Mouse (Mus musculus) limb, embryonic 12.5 days (tissue): ENCODE results near the gene Ncoa3. TPM values are rescaled to one million over a fixed set of nuclear protein-coding genes. Genes with fewer than 3 reads are reported as not detected.

Experiments
- ATAC-seq: fragments of 200-750 bp; cut with Nextera tagmentation; 2 replicates; pipeline ENCODE4 v1.8.0; 2017; ENCODE audit warnings: low read depth, moderate TSS enrichment; ENCODE audit not compliant: insufficient number of reproducible peaks, insufficient read depth, low FRiP score, low TSS enrichment
- H3K27ac ChIP-seq: fragments of 300-500 bp; sonication (generic); 2 replicates; pipeline ENCODE4 v1.5.1; 2016; ENCODE audit warnings: mild to moderate bottlenecking, moderate library complexity
- H3K27me3 ChIP-seq: fragments of 300-500 bp; sonication (generic); 2 replicates; pipeline ENCODE4 v1.6.1; 2016; ENCODE audit warnings: mild to moderate bottlenecking, moderate library complexity
- H3K36me3 ChIP-seq: fragments of 300-500 bp; sonication (generic); 2 replicates; pipeline ENCODE4 v1.6.1; 2016; ENCODE audit warnings: mild to moderate bottlenecking, moderate library complexity
- H3K4me1 ChIP-seq: fragments of 300-500 bp; sonication (generic); replicated peaks from 2 replicates; pipeline ENCODE4 v1.6.1; 2016
- H3K4me2 ChIP-seq: fragments of 300-500 bp; sonication (generic); 2 replicates; pipeline ENCODE4 v1.6.1; 2016; ENCODE audit warnings: mild to moderate bottlenecking, moderate library complexity
- H3K4me3 ChIP-seq: fragments of 300-500 bp; sonication (generic); replicated peaks from 2 replicates; pipeline ENCODE4 v1.5.1; 2016; ENCODE audit warnings: mild to moderate bottlenecking
- H3K9ac ChIP-seq: fragments of 300-500 bp; sonication (generic); replicated peaks from 2 replicates; pipeline ENCODE4 v1.6.1; 2016; ENCODE audit warnings: mild to moderate bottlenecking, moderate library complexity
- H3K9me3 ChIP-seq: fragments of 300-500 bp; sonication (generic); 2 replicates; pipeline ENCODE4 v1.6.1; 2016; ENCODE audit warnings: mild to moderate bottlenecking, moderate library complexity
- WGBS: fragments of 180-500 bp; shearing (Covaris S2); methylation state at CpG from one replicate; pipeline ENCODE4 v1.1.7; 2016; 5-methylcytosine and 5-hydroxymethylcytosine counted together
- polyA plus RNA-seq: library from polyadenylated mRNA; unstranded; fragments of >200 nt; fragmentation: Nextera tagmentation; extraction: Ambion mirVana; gene quantifications from 2 replicates; pipeline ENCODE4 v1.2.1, GENCODE M21; 2016

Ncoa3 gene
- polyA plus RNA-seq, 1 experiment from 2014 or later = 13.4 TPM

DNA sequence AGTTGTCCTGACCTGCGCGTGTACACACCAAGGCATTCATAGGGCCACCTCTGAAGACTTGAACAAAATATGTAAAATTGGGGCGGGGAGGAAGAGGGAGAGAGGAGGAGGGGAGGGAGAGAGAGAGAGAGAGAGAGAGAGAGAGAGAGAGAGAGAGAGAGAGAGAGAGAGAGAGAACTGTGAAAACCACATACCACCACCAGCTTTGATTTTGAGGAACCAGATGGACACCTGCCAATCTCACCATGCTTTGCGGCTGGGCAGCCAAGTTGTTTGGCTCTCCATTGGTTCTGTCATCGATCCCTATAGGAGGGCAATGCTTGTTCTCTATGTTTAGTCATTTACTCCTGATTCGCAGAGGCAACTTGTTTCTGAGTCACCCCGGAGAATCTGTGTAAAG lies 21.7 kb upstream of the Ncoa3 start:
- Histone ChIP-seq H3K9me3 (no peaks in the 10 kb centered on the region), H3K4me1 (peaks cover 3% of the 10 kb centered on the region; the same call in 1 of the 2 replicates), H3K4me2 (no peak overlapping the region), H3K9ac (no peak overlapping the region), H3K27ac (no peak overlapping the region), H3K27me3 (no peaks in the 10 kb centered on the region), H3K4me3 (no peak overlapping the region), H3K36me3 (no peaks in the 10 kb centered on the region)
- no peak for ATAC-seq
- WGBS = 90% methylated on average over 7 of the region's 7 CpGs

DNA sequence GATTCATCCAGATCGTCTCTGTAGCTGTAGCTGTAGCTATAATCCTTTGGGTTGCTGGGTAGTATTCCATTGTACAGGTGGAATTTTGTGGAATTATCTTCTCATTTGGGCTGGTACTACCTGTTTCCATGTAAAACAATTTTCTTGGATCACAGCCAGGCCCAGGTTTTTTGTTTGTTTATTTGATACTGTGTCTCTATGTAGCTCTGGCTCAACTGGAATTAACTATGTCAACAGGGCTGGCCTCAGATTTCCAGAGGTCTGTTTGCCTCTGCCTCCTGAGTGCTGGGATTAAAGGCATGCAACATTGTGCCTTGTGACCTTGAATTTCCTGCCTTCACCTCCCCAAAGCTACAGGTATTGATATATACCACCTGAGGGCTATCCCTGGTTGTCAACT lies 18.1 kb upstream of the Ncoa3 start:
- ATAC-seq = no peak
- H3K9ac ChIP-seq = no peak overlapping the region
- WGBS = 88% methylated on average over 1 of the region's 1 CpGs
- H3K27me3 ChIP-seq = no peaks in the 10 kb centered on the region
- H3K4me3 ChIP-seq = no peak overlapping the region
- H3K9me3 ChIP-seq = no peaks in the 10 kb centered on the region
- no peak overlapping the region for H3K27ac ChIP-seq
- no peak overlapping the region for H3K4me2 ChIP-seq
- H3K4me1 ChIP-seq = no peaks in the 10 kb centered on the region
- no peaks in the 10 kb centered on the region for H3K36me3 ChIP-seq

DNA sequence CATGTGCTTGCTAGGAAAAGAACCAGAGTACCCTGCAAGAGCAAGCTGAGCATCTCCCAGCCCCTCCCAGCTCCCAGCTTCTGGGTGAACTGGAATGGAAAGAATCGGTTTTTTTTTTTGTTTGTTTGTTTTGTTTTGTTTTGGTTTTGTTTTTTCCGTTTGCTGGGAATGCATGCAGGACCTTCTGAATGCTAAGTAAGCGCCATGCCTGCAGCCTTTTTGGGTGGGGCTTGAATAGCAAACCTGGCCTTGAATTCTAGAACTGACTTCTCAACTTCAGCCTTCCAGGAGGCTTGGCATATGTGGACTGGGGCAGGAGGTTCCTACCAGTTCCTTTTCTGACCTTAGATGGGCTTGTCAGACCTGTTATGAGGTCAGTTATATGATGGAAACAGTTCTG lies 16.2 kb upstream of the Ncoa3 start:
- no peaks in the 10 kb centered on the region for H3K36me3 ChIP-seq
- H3K27ac ChIP-seq = no peak overlapping the region
- ATAC-seq = no peak
- H3K9me3 ChIP-seq = no peaks in the 10 kb centered on the region
- H3K27me3 ChIP-seq = no peaks in the 10 kb centered on the region
- H3K4me1 ChIP-seq = no peaks in the 10 kb centered on the region
- H3K4me3 ChIP-seq = no peak overlapping the region
- H3K4me2 ChIP-seq = no peak overlapping the region
- 69% methylated on average over 3 of the region's 3 CpGs for WGBS
- H3K9ac ChIP-seq = no peak overlapping the region

DNA sequence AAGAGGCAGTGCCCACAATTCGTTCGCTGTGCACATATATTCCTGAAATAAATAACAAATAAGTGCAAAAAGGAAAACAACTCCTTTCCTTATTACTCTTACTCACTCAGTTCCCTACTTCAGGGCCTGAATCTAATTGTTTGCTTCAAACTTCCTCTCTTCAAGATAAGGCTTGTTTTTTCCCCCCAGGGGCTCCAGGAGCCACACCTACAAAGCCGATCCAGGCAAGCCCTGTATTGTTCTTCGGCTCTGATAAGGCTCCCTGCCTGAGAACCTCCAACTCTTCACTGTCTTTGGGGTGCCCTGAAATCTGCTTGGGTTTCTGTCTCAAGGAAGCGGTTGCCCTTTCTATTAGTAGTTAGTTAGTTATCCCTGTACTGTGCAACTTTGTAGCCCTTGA lies 15.6 kb upstream of the Ncoa3 start:
- no peaks in the 10 kb centered on the region for H3K4me1 ChIP-seq
- ATAC-seq = no peak
- no peaks in the 10 kb centered on the region for H3K27me3 ChIP-seq
- WGBS = 67% methylated on average over 5 of the region's 5 CpGs
- H3K36me3 ChIP-seq = no peaks in the 10 kb centered on the region
- no peak overlapping the region for H3K4me2 ChIP-seq
- no peak overlapping the region for H3K27ac ChIP-seq
- H3K9ac ChIP-seq = no peak overlapping the region
- H3K4me3 ChIP-seq = no peak overlapping the region
- no peaks in the 10 kb centered on the region for H3K9me3 ChIP-seq

DNA sequence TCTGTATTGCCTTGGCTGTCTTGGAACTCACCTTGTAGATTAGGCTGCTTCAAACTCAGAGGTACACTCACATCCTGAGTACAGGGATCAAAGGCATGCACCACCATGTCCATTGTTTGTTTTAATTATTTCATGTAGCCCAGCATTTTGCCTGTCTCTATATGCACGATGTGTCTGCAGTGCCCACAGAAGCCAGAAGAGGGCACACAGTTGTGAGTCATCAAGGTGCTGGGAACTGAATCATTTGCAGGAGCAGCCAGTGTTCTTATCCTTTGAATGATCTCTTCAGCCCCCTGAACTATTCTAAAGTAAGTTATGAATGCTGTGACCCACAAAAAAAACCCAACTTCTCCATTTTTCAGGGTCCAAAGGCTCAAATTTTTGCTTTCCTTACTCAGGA lies 14.3 kb upstream of the Ncoa3 start:
- no peak overlapping the region for H3K4me2 ChIP-seq
- H3K4me1 ChIP-seq = peaks cover 3% of the 10 kb centered on the region; the same call in 1 of the 2 replicates
- no peak overlapping the region for H3K27ac ChIP-seq
- no peaks in the 10 kb centered on the region for H3K27me3 ChIP-seq
- H3K9ac ChIP-seq = no peak overlapping the region
- 95% methylated on average over 1 of the region's 1 CpGs for WGBS
- H3K36me3 ChIP-seq = no peaks in the 10 kb centered on the region
- ATAC-seq = no peak
- no peaks in the 10 kb centered on the region for H3K9me3 ChIP-seq
- H3K4me3 ChIP-seq = no peak overlapping the region

DNA sequence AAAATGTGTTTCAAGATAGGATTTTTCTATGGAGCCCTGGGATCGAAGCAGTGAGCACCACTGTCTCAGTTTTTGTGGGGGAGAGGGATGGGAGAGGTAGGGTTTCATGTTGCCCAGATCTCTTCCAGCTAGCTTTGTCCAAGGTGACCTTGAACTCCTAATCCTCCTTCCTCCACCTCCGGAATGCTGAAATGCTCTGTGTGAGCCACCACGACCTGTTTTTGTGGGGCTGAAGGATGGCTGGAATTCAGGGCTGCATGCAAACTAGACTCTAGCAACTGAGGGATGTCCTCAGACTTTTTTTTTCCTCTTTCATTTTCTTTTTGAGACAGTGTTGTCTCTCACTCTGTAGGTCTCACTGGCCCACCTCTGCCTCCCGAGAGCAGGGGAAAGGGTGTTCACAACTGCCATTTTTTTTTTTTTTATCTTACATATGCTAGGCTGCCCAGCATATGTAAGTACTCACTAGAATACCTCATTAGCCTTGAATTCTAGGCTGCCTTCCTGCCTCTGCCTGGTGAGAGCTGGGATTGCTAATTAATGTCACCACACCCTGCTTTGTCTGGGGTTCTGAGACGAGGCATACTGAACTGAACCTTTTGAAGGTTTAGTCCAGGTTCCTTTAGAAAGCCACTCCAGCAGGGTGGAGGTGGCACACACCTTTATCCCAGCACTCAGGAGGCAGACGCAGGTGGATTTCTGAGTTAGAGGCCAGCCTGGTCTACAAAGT lies 11.0 kb upstream of the Ncoa3 start:
- WGBS = 69% methylated on average over 6 of the region's 6 CpGs
- H3K9ac ChIP-seq = no peak overlapping the region
- no peak for ATAC-seq

DNA sequence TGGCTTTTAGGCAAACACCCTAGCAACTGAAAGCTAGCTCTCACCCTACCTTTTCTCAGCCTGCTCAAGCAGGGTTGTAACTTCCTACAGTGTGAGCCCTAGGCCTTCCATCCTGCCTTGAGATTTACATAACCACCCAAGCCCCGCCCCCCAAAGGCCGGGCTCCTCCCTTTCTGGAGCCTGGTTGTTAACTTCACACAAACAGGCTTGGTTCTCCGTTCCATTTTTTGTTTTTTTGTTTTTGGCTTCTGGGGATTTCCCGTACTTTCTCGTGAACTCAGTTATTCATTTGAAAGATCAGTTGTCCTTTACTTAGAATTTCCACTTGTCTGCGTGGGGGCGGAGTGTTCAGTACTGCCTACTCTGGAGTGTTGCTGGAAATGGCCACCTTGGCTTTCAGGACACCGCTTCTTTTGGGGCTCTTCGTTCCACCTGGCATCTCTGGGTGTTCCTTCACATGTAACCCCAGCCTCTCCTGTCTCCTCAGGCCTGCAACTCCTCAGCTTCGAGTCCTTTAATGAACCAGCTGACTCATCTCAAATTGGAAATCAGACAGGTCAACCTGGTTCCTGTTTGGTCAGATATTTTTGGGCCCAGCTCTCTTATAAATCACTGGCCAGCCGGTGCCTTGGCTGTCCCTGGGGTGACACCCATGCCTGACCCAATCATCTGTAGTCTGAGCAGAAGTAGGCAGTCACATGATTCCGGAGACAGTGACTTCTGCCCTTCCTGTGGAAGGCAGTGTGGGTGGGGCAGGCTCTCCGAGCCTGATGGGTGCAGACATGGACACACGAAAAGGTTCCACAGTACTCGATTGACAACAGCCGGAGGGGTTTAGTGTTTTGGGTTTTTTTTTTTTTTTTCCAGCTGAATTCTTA lies 9.7 kb upstream of the Ncoa3 start:
- peaks cover 9% of the 10 kb centered on the region; the same call in 1 of the 2 replicates for H3K4me1 ChIP-seq

More for the DNA sequence above, 11.0 kb upstream of the Ncoa3 start:
- Histone ChIP-seq H3K27ac (no peak overlapping the region), H3K4me1 (peaks cover 3% of the 10 kb centered on the region; the same call in 1 of the 2 replicates), H3K4me2 (no peak overlapping the region), H3K4me3 (no peak overlapping the region), H3K36me3 (no peaks in the 10 kb centered on the region), H3K27me3 (no peaks in the 10 kb centered on the region), H3K9me3 (no peaks in the 10 kb centered on the region)

DNA sequence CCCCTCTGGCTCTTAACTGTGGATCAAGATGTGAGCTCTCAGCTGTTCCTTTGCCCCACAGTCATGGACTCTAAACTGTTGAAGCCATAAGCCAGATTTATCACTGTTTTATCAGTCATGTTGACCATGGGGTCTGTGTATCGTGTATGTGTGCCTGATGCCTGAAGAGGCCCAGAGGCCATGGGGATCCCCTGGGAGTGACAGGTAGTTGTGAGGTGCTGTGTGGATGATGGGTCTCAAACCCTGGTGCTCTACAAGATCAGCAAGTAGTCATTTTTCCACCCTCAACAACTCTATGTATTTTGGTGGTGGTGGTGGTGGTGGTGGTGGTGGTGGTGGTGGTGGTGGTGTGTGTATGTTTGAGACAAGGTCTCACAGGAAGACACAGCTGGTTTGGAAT lies 8.1 kb upstream of the Ncoa3 start:
- no peaks in the 10 kb centered on the region for H3K9me3 ChIP-seq
- H3K36me3 ChIP-seq = no peaks in the 10 kb centered on the region
- H3K4me2 ChIP-seq = no peak overlapping the region
- no peak overlapping the region for H3K9ac ChIP-seq
- WGBS = 96% methylated on average over 1 of the region's 1 CpGs
- peaks cover 9% of the 10 kb centered on the region; the same call in 1 of the 2 replicates for H3K4me1 ChIP-seq
- no peak for ATAC-seq
- H3K4me3 ChIP-seq = no peak overlapping the region
- no peak overlapping the region for H3K27ac ChIP-seq
- no peaks in the 10 kb centered on the region for H3K27me3 ChIP-seq

More for the DNA sequence above, 9.7 kb upstream of the Ncoa3 start:
- Histone ChIP-seq H3K4me3 (no peak overlapping the region), H3K27me3 (no peaks in the 10 kb centered on the region), H3K9me3 (no peaks in the 10 kb centered on the region), H3K9ac (0 out of 2 replicates have a peak overlapping the region, but pooled peaks have one; percentile 4), H3K27ac (0 out of 2 replicates have a peak overlapping the region, but pooled peaks have one; percentile 31), H3K4me2 (no peak overlapping the region), H3K36me3 (no peaks in the 10 kb centered on the region)
- WGBS = 51% methylated on average over 16 of the region's 16 CpGs
- ATAC-seq = no peak

DNA sequence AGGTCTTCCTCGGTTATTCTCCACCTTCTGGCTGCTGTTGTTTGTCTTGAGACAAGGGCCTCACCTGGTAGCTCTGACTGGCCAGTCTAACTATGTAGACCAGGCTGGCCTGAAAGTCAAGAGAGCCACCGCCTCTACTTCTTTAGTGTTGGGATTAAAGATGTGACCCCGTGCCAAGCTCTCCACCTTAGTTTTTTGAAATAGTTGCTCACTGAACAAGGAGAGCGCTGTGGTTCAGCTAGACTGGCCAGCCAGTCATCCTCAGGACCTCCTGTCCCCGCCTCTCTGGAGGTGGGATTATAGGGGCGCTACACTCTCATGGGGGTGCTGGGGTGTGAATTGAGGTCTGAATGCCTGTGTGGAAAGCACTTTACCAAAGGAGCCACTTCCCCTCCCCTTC lies 7.5 kb upstream of the Ncoa3 start:
- Histone ChIP-seq H3K27me3 (no peaks in the 10 kb centered on the region), H3K9me3 (no peaks in the 10 kb centered on the region), H3K36me3 (no peaks in the 10 kb centered on the region), H3K9ac (no peak overlapping the region), H3K4me3 (no peak overlapping the region), H3K27ac (no peak overlapping the region), H3K4me2 (no peak overlapping the region), H3K4me1 (peaks cover 9% of the 10 kb centered on the region; the same call in 1 of the 2 replicates)
- WGBS = 91% methylated on average over 6 of the region's 6 CpGs
- ATAC-seq = no peak

DNA sequence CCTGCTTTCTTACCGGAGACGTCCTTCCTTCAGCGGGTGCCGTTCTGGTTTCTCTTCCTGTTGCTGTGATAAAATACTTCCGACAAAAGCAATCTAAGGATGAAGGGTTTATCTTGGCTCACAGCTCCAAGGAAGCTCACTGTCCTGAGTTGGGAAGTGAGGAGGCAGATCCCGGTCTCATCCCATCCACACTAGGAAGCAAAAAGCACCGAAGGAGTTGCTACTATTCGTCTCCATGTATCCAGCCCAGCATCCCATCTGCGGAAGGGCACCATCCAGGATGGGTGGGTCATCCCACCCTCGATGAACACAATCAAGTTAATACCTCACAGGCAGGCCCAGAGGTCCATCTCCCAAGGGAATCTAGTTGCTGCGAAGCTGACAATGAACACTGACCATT lies 6.9 kb upstream of the Ncoa3 start:
- Histone ChIP-seq H3K4me1 (peaks cover 9% of the 10 kb centered on the region; the same call in 1 of the 2 replicates), H3K4me2 (no peak overlapping the region), H3K27me3 (no peaks in the 10 kb centered on the region), H3K9ac (no peak overlapping the region), H3K9me3 (no peaks in the 10 kb centered on the region), H3K4me3 (no peak overlapping the region), H3K36me3 (no peaks in the 10 kb centered on the region), H3K27ac (no peak overlapping the region)
- 92% methylated on average over 11 of the region's 11 CpGs for WGBS
- ATAC-seq = no peak

DNA sequence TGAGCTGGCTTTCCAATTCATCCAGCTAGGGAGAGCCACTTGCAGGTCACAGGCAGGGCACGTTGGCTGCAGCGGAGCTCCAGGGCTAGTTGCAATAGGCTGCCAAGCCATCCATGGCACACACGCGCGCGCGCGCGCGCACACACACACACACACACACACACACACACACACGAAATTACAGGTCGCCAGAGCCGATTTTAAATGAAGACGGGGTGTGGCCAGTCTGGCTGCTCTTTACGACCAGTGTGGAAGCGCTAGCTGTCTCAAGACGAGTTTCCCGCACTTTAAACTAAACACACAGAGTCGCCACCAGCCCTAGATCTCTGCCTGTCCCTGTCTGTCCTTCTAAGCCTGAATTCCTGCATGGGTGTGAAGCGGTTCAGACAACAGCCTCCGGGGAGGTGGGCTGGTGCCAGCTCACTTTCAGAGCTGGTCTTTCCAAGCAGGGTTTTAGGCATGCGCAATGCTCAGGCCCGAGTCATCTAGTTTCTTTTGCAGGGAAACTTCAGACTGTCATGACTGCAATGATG lies 5.4 kb upstream of the Ncoa3 start:
- Histone ChIP-seq H3K9ac (peak overlapping the region; percentile 58), H3K27me3 (no peaks in the 10 kb centered on the region), H3K36me3 (no peaks in the 10 kb centered on the region), H3K4me2 (peak overlapping the region; percentile 70), H3K27ac (peak overlapping the region; percentile 89), H3K9me3 (no peaks in the 10 kb centered on the region), H3K4me3 (peak overlapping the region; percentile 46), H3K4me1 (peaks cover 9% of the 10 kb centered on the region; the same call in 1 of the 2 replicates)
- 1% methylated on average over 22 of the region's 23 CpGs for WGBS
- ATAC-seq = peak; percentile 33; the same call in 1 of the 2 replicates
